Mouse (Mus musculus) hindbrain, embryonic 15.5 days (tissue): ENCODE data around the gene Scd4. TPM values are rescaled to one million over a fixed set of nuclear protein-coding genes. Genes with fewer than 3 reads are reported as not detected.
A peak's percentile ranks its signal among the peaks of the same experiment; 100 is the strongest.
"Not testable (repeated sequence)": the region's sequence is repeated elsewhere in the genome, so short reads cannot be mapped to it uniquely, and the experiment has no call there.

Source experiments
- ATAC-seq: fragments of 200-750 bp; cut with Nextera tagmentation; 2 replicates; pipeline ENCODE4 v1.8.0; 2017; ENCODE audit warnings: low read depth, moderate number of reproducible peaks, moderate TSS enrichment; ENCODE audit not compliant: low FRiP score
- H3K27ac ChIP-seq: fragments of 300-500 bp; sonication (generic); replicated peaks from 2 replicates; pipeline ENCODE4 v1.5.1; 2015; ENCODE audit warnings: mild to moderate bottlenecking, inconsistent platforms
- H3K27me3 ChIP-seq: fragments of 300-500 bp; sonication (generic); 2 replicates; pipeline ENCODE4 v1.6.1; 2015; ENCODE audit warnings: control low read depth, inconsistent platforms
- H3K36me3 ChIP-seq: fragments of 300-500 bp; sonication (generic); 2 replicates; pipeline ENCODE4 v1.6.1; 2015; ENCODE audit warnings: control low read depth, inconsistent platforms
- H3K4me1 ChIP-seq: fragments of 300-500 bp; sonication (generic); replicated peaks from 2 replicates; pipeline ENCODE4 v1.6.1; 2015; ENCODE audit warnings: control low read depth, inconsistent platforms
- H3K4me2 ChIP-seq: fragments of 300-500 bp; sonication (generic); 2 replicates; pipeline ENCODE4 v1.6.1; 2015; ENCODE audit warnings: moderate library complexity, mild to moderate bottlenecking, inconsistent platforms
- H3K4me3 ChIP-seq: fragments of 300-500 bp; sonication (generic); 2 replicates; pipeline ENCODE4 v1.5.1; 2015; ENCODE audit warnings: mild to moderate bottlenecking, inconsistent platforms
- H3K9ac ChIP-seq: fragments of 300-500 bp; sonication (generic); 2 replicates; pipeline ENCODE4 v1.6.1; 2015; ENCODE audit warnings: inconsistent platforms
- H3K9me3 ChIP-seq: fragments of 300-500 bp; sonication (generic); 2 replicates; pipeline ENCODE4 v1.6.1; 2016; ENCODE audit warnings: control low read depth, inconsistent platforms
- WGBS: fragments of 180-500 bp; shearing (Covaris S2); methylation state at CpG from one replicate; pipeline ENCODE4 v1.1.7; 2015; 5-methylcytosine and 5-hydroxymethylcytosine counted together
- polyA plus RNA-seq: library from polyadenylated mRNA; unstranded; fragments of >200 nt; fragmentation: Nextera tagmentation; extraction: Ambion mirVana; gene quantifications from 2 replicates; pipeline ENCODE4 v1.2.1, GENCODE M21; 2015

The Scd4 gene
- polyA plus RNA-seq, 1 experiment from 2014 or later: 0.12 TPM

DNA sequence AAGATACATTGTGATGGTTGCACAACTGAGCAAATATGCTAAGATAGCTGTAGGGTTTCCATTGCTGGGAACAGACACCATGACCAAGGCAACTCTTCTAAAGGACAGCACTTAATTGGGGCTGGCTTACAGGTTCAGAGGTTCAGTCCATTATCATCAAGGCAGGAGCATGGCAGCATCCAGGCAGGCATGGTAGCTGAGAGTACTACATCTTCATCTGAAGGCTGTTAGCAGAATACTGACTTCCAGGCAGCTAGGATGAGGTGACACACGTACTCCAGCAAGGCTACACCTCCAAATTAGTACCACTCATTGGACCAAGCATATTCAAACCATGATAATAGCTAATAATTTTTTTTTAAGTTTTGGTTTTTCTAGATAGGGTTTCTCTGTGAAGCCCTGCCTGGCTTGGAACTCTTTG is 22.7 kb upstream of the Scd4 start:
- H3K36me3 ChIP-seq: peaks cover 26% of the 10 kb centered on the region
- H3K4me3 ChIP-seq, ATAC-seq, H3K9ac ChIP-seq, H3K27ac ChIP-seq, H3K4me2 ChIP-seq, H3K27me3 ChIP-seq, H3K9me3 ChIP-seq: not testable (repeated sequence)
- H3K4me1 ChIP-seq: peaks cover 37% of the 10 kb centered on the region
- 90% methylated on average over 1 of the region's 1 CpGs for WGBS

DNA sequence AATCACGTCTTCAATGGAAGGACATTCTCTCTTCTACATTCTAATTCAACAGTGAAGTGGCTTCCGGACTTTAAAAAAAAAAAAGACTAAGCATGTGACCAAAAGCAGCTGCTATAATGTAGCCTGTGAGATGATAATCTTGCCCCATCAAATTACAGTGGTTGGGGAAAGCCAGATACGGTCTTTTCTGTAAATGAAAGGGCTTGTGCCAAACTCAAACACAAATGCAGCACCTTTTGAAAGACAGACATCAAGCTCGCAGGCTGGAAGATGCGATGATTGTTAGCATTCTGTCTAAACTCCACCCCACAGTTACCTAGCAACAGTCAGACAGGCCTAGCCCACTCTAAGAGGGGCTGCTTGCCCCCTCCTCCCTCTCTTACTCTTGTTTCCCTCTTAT is 22.1 kb upstream of the Scd4 start:
- Histone ChIP-seq H3K9ac (no peak overlapping the region), H3K9me3 (no peaks in the 10 kb centered on the region), H3K27me3 (no peaks in the 10 kb centered on the region), H3K4me3 (no peak overlapping the region), H3K36me3 (peaks cover 20% of the 10 kb centered on the region), H3K4me2 (no peak overlapping the region), H3K4me1 (peaks cover 35% of the 10 kb centered on the region), H3K27ac (no peak overlapping the region; the same call in 1 of the 2 replicates)
- ATAC-seq: no peak
- 23% methylated on average over 5 of the region's 5 CpGs for WGBS

GRCm38 (mm10) chr19:44311306-44312006 is 21.4 kb upstream of the Scd4 start:
- Histone ChIP-seq H3K27me3 (no peaks in the 10 kb centered on the region), H3K4me1 (peaks cover 31% of the 10 kb centered on the region), H3K9me3 (no peaks in the 10 kb centered on the region), H3K9ac (no peak overlapping the region), H3K4me2 (no peak overlapping the region), H3K4me3 (no peak overlapping the region), H3K27ac (no peak overlapping the region; the same call in 1 of the 2 replicates), H3K36me3 (peaks cover 13% of the 10 kb centered on the region)
- WGBS: 39% methylated on average over 8 of the region's 8 CpGs
- ATAC-seq: no peak

DNA sequence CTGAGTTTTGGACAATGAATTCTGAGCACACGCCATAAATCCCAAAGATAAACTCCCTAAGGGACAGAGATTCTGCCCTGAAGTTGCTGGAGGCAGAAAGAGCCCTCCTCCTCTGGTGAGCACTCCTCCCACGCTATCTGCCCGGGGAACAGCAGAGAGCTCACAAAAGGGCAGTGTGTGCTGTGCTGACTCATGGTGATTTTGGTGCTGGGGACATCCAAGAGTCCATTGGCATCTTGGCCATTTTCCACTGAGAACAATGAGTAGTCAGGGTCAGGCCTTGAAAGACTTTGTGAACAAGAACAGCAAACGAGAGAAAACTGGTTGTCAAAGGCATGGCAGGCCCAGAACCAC is 20.9 kb upstream of the Scd4 start:
- ATAC-seq: peak; percentile 50; the same call in 1 of the 2 replicates
- Histone ChIP-seq H3K9ac (no peak overlapping the region), H3K4me3 (no peak overlapping the region), H3K36me3 (peaks cover 9% of the 10 kb centered on the region), H3K4me2 (no peak overlapping the region), H3K9me3 (no peaks in the 10 kb centered on the region), H3K27ac (no peak overlapping the region), H3K4me1 (peaks cover 31% of the 10 kb centered on the region), H3K27me3 (no peaks in the 10 kb centered on the region)
- WGBS: 17% methylated on average over 4 of the region's 4 CpGs

- WGBS: 69% methylated on average over 3 of the region's 3 CpGs
- Histone ChIP-seq H3K27me3 (no peaks in the 10 kb centered on the region), H3K9me3 (no peaks in the 10 kb centered on the region), H3K36me3 (peaks cover 3% of the 10 kb centered on the region), H3K4me2 (no peak overlapping the region), H3K9ac (no peak overlapping the region), H3K4me1 (peaks cover 31% of the 10 kb centered on the region), H3K4me3 (no peak overlapping the region), H3K27ac (no peak overlapping the region)
- no peak for ATAC-seq
Observed at GRCm38 (mm10) chr19:44313066-44313465, 19.8 kb upstream of the Scd4 start.

DNA sequence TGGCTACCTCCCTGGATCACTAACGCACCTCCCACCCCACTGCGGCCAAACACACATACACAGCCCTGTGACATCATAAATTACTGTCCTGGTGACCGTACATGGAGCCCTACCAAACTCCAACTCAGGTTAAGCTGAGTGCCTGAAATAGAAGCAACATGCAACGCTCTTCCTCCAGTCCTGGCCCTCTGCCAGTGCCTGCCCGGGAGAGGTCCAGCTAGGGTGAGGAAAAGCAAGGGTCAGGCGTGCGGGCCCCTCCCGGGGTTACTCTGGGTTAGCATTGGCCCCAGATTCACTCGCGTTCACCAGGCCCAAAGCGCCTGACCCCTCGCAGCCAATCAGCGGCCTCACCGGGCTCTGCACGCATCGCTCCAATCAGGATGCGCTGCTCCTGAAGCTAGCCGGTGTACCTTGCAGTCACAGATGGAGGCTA is 18.5 kb upstream of the Scd4 start:
- peak overlapping the region; percentile 50 for H3K4me3 ChIP-seq
- no peaks in the 10 kb centered on the region for H3K27me3 ChIP-seq
- peaks cover 31% of the 10 kb centered on the region for H3K4me1 ChIP-seq
- H3K27ac ChIP-seq: peak overlapping the region; percentile 69
- no peaks in the 10 kb centered on the region for H3K36me3 ChIP-seq
- no peaks in the 10 kb centered on the region for H3K9me3 ChIP-seq
- H3K4me2 ChIP-seq: peak overlapping the region; percentile 85
- peak overlapping the region; percentile 43 for H3K9ac ChIP-seq
- 3% methylated on average over 18 of the region's 18 CpGs for WGBS
- ATAC-seq: peak; percentile 92

DNA sequence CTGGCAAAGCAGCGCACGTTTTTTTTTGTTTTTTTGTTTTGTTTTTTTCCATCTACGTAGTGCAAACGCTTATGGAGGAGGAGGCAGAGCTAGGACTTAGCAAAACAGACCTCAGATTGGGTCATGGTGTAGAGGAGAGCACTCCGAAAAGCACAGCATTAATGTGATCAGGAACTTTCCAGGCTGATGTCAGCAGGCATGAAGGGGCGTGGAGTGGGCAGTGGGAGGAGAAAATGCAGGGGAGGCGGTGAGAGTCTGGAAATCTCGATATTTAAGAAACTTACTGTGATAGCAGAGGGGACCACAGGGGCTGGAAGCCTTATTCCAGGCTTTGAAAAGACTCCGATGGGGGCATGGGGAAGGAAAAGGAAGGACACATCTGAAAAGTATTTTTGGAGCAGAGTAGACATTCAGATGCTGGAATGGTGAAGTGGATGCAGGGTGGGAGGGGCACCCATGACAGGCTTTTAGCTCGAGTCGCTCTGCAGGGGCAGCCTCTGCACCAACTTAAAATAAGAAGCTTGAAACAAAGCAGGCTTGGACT is 17.9 kb upstream of the Scd4 start:
- Histone ChIP-seq H3K4me1 (peaks cover 31% of the 10 kb centered on the region), H3K4me3 (peak overlapping the region; percentile 50), H3K9ac (peak overlapping the region; percentile 43), H3K9me3 (no peaks in the 10 kb centered on the region), H3K27ac (peak overlapping the region; percentile 69), H3K27me3 (no peaks in the 10 kb centered on the region), H3K36me3 (no peaks in the 10 kb centered on the region), H3K4me2 (peak overlapping the region; percentile 85)
- 3% methylated on average over 11 of the region's 11 CpGs for WGBS
- ATAC-seq: peak; percentile 75

- Histone ChIP-seq H3K4me3 (no peak overlapping the region), H3K9me3 (no peaks in the 10 kb centered on the region), H3K36me3 (no peaks in the 10 kb centered on the region), H3K27me3 (no peaks in the 10 kb centered on the region), H3K27ac (no peak overlapping the region), H3K9ac (no peak overlapping the region), H3K4me1 (peaks cover 19% of the 10 kb centered on the region), H3K4me2 (no peak overlapping the region)
- 72% methylated on average over 5 of the region's 5 CpGs for WGBS
- no peak for ATAC-seq
Observed at GRCm38 (mm10) chr19:44316752-44317315, 16.1 kb upstream of the Scd4 start.

GRCm38 (mm10) chr19:44317391-44317790 is 15.5 kb upstream of the Scd4 start:
- 79% methylated on average over 5 of the region's 5 CpGs for WGBS
- no peak overlapping the region for H3K4me3 ChIP-seq
- no peaks in the 10 kb centered on the region for H3K27me3 ChIP-seq
- peaks cover 14% of the 10 kb centered on the region for H3K4me1 ChIP-seq
- no peak overlapping the region for H3K9ac ChIP-seq
- H3K9me3 ChIP-seq: no peaks in the 10 kb centered on the region
- ATAC-seq: no peak
- no peak overlapping the region for H3K27ac ChIP-seq
- H3K4me2 ChIP-seq: no peak overlapping the region
- no peaks in the 10 kb centered on the region for H3K36me3 ChIP-seq

- no peak overlapping the region for H3K4me3 ChIP-seq
- no peak overlapping the region for H3K4me2 ChIP-seq
- H3K27ac ChIP-seq: no peak overlapping the region
- no peaks in the 10 kb centered on the region for H3K9me3 ChIP-seq
- ATAC-seq: no peak
- no peak overlapping the region for H3K9ac ChIP-seq
- H3K27me3 ChIP-seq: no peaks in the 10 kb centered on the region
- no peaks in the 10 kb centered on the region for H3K36me3 ChIP-seq
- peaks cover 14% of the 10 kb centered on the region for H3K4me1 ChIP-seq
Observed at GRCm38 (mm10) chr19:44318545-44318944, 14.3 kb upstream of the Scd4 start.

DNA sequence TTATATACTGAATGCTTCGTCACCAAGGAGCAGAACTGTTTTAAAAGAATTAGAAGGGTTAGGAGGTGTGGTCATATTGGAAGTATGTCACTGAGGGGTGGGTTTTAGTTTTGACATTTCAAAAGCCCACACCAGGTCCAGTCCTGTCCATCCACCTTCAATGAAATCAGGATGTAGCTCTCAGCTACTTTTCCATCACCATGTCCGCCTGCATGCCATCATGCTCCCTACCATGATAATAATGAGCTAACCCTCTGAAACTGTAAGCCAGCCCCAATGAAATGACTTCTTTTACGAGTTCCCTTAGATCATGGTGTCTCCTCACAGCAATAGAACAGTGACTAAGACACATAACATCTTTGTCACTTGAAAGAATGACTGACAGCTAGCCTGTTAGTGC is 12.6 kb upstream of the Scd4 start:
- Histone ChIP-seq H3K4me2 (no peak overlapping the region), H3K4me3 (no peak overlapping the region), H3K9me3 (no peaks in the 10 kb centered on the region), H3K36me3 (no peaks in the 10 kb centered on the region), H3K27ac (no peak overlapping the region), H3K9ac (no peak overlapping the region), H3K27me3 (no peaks in the 10 kb centered on the region), H3K4me1 (peaks cover 3% of the 10 kb centered on the region)
- no peak for ATAC-seq
- WGBS: 87% methylated on average over 3 of the region's 3 CpGs

DNA sequence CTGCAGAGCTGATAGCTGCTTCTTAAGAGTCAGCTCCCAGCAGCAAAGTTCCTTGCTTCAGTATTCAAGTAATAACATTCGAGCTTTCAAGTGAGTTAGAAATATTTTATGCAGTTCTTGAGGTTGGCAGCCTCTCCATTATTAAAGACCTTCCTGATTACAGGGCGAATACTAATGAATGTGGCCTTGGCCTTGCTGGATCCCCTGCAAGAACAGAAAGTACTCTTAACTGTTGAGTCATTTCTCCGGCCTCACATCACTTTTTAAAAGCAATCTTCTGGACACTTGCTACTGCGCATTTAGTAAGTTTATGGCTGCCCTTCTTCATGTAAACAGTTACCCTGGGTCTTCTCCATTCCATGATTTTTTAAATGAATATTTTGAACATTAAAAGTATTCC is 11.7 kb upstream of the Scd4 start:
- Histone ChIP-seq H3K4me2 (no peak overlapping the region), H3K27me3 (no peaks in the 10 kb centered on the region), H3K9ac (no peak overlapping the region), H3K9me3 (no peaks in the 10 kb centered on the region), H3K27ac (no peak overlapping the region), H3K36me3 (no peaks in the 10 kb centered on the region), H3K4me1 (no peaks in the 10 kb centered on the region), H3K4me3 (no peak overlapping the region)
- WGBS: 84% methylated on average over 4 of the region's 4 CpGs
- ATAC-seq: no peak
